Mouse (Mus musculus) neural tube, embryonic 11.5 days (tissue): ENCODE results near the gene Tbc1d9b. TPM values are rescaled to one million over a fixed set of nuclear protein-coding genes. Genes with fewer than 3 reads are reported as not detected.

Experiments
- ATAC-seq: fragments of 200-750 bp; cut with Nextera tagmentation; 2 replicates; pipeline ENCODE4 v1.8.0; 2017; ENCODE audit warnings: moderate number of reproducible peaks, mild to moderate bottlenecking, moderate TSS enrichment, moderate library complexity; ENCODE audit not compliant: insufficient read depth, low FRiP score, low TSS enrichment
- DNase-seq: peaks from one replicate; pipeline ENCODE4 v3.0.0-alpha.2; 2015; ENCODE audit warnings: low spot score
- H3K27ac ChIP-seq: fragments of 300-500 bp; sonication (generic); 2 replicates; pipeline ENCODE4 v1.5.1; 2014; ENCODE audit warnings: low read depth, mild to moderate bottlenecking, low read length
- H3K27me3 ChIP-seq: fragments of 300-500 bp; sonication (generic); 2 replicates; pipeline ENCODE4 v1.6.1; 2014; ENCODE audit warnings: mild to moderate bottlenecking, low read length, mixed read lengths; ENCODE audit not compliant: control insufficient read depth, insufficient read depth
- H3K36me3 ChIP-seq: fragments of 300-500 bp; sonication (generic); 2 replicates; pipeline ENCODE4 v1.6.1; 2014; ENCODE audit warnings: mild to moderate bottlenecking, low read length, moderate library complexity, mixed read lengths; ENCODE audit not compliant: control insufficient read depth, insufficient read depth
- H3K4me1 ChIP-seq: fragments of 300-500 bp; sonication (generic); 2 replicates; pipeline ENCODE4 v1.6.1; 2014; ENCODE audit warnings: low read length, mixed read lengths; ENCODE audit not compliant: control insufficient read depth, insufficient read depth
- H3K4me2 ChIP-seq: fragments of 300-500 bp; sonication (generic); 2 replicates; pipeline ENCODE4 v1.6.1; 2014; ENCODE audit warnings: low read depth, mild to moderate bottlenecking, moderate library complexity
- H3K4me3 ChIP-seq: fragments of 300-500 bp; sonication (generic); 2 replicates; pipeline ENCODE4 v1.5.1; 2014; ENCODE audit warnings: low read depth, low read length
- H3K9ac ChIP-seq: fragments of 300-500 bp; sonication (generic); 2 replicates; pipeline ENCODE4 v1.6.1; 2014; ENCODE audit warnings: mild to moderate bottlenecking, low read length
- H3K9me3 ChIP-seq: fragments of 300-500 bp; sonication (generic); 2 replicates; pipeline ENCODE4 v1.6.1; 2016; ENCODE audit warnings: low read length; ENCODE audit not compliant: control insufficient read depth
- WGBS: fragments of 180-500 bp; shearing (Covaris S2); extraction: QIAGEN DNeasy Blood & Tissue Kit; methylation state at CpG from one replicate; pipeline ENCODE4 v1.1.7; 2014; 5-methylcytosine and 5-hydroxymethylcytosine counted together
- polyA plus RNA-seq: library from polyadenylated mRNA; unstranded; fragments of >200 nt; fragmentation: Nextera tagmentation; extraction: Ambion mirVana; gene quantifications from 2 replicates; pipeline ENCODE4 v1.2.1, GENCODE M21; 2014

The Tbc1d9b gene
- polyA plus RNA-seq, 1 experiment from 2014 or later = 34.7 TPM

DNA sequence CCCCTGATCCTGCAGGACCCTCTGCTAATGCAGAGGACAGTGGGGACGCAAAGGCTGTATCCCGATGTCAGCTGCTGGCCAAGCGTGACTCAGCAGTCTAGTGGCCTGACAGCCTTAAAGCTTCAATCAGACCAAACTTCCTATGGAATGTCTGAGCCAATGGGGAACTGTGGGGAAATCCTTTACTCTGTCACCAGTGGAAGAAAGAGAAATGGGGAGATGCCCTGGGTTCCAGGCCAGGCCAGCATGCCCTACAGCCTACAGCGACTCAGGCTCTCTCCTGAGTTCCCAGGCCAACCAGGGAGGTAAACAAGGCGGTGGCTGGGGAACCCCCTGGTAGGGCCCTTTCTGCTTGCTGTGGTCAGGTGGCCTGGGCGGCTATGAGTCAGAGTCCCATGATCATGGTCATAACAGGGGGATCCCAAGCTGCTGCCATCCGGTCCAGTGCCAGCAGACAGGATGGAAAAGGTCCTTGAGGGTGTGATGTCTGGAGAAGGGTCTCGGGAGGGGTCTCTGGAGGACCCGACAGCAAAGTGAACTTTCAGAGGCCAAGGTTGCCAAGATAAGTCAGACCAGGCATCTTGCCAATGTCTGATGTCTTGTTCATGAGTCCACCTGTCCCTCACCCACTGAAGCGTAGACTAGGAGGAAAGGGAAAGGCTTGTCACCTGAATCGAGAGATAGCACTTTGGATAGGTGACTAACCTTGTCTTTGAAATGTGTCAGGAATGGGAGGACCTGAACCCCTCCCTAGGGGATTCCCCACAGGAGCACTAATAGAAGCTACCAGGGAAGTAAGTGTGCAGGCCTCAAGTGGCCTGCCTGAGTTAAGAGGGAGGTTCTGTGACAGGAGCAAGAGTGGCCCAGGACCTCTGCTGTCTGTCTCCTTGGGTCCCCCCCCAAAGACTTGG, 81.9 kb downstream of the Tbc1d9b start:
- no peak overlapping the region for H3K4me2 ChIP-seq
- H3K27ac ChIP-seq = no peak overlapping the region
- H3K36me3 ChIP-seq = 0 out of 2 replicates have a peak, but pooled peaks cover under 1% of the 10 kb centered on the region
- 72% methylated on average over 11 of the region's 11 CpGs for WGBS
- H3K4me3 ChIP-seq = no peak overlapping the region
- no peaks in the 10 kb centered on the region for H3K9me3 ChIP-seq
- no peak overlapping the region for H3K9ac ChIP-seq
- H3K27me3 ChIP-seq = no peaks in the 10 kb centered on the region
- H3K4me1 ChIP-seq = no peaks in the 10 kb centered on the region; the same call in 1 of the 2 replicates
- ATAC-seq (no peak), DNase-seq (no peak)

DNA sequence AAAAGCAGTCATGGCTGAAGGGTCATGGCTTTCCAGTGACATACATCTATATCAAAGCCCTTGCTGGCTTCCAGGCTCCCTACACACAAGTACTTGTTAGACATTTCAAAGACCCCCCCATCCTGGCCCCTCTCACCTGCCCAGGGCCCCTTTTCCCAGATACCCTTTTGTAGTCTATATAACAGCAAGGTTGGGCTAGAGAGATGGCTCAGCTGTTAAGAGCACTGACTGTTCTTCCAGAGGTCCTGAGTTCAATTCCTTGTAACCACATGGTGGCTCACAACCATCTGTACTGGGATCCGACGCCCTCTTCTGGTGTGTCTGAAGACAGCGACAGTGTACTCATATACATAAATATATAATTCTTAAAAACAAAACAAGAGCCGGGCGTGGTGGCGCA, 83.4 kb downstream of the Tbc1d9b start:
- no peaks in the 10 kb centered on the region for H3K27me3 ChIP-seq
- WGBS = 92% methylated on average over 6 of the region's 6 CpGs
- no peaks in the 10 kb centered on the region for H3K36me3 ChIP-seq
- H3K9ac ChIP-seq = no peak overlapping the region
- no peak overlapping the region for H3K4me2 ChIP-seq
- H3K27ac ChIP-seq = no peak overlapping the region
- no peaks in the 10 kb centered on the region; the same call in 1 of the 2 replicates for H3K4me1 ChIP-seq
- DNase-seq = no peak
- ATAC-seq = no peak
- no peaks in the 10 kb centered on the region for H3K9me3 ChIP-seq
- no peak overlapping the region for H3K4me3 ChIP-seq

DNA sequence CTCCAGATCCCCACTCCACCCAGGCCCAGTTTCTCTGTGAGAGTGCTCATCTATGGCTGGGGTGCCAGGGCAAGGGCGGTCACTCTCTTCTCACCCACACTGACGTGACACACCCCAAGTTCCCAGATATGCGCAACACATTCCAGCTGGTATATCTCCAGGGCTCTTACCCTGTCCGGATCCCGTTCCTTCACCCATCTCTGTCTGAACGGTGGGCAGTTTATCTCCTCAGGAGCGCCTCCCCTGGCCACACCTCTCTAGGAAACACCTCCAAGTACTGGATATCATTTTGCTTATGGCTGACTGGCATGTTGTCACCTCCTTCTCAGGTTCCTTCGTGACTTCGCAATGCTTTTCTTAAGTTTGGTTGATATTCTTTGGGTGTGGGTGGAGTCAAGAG, 84.4 kb downstream of the Tbc1d9b start:
- H3K9me3 ChIP-seq = no peaks in the 10 kb centered on the region
- H3K36me3 ChIP-seq = no peaks in the 10 kb centered on the region
- DNase-seq (no peak), ATAC-seq (no peak)
- H3K4me1 ChIP-seq = no peaks in the 10 kb centered on the region; the same call in 1 of the 2 replicates
- whole genome bisulfite sequencing = 24% methylated on average over 9 of the region's 9 CpGs
- H3K4me2 ChIP-seq = no peak overlapping the region
- H3K27ac ChIP-seq = no peak overlapping the region
- H3K4me3 ChIP-seq = no peak overlapping the region
- H3K9ac ChIP-seq = no peak overlapping the region
- H3K27me3 ChIP-seq = no peaks in the 10 kb centered on the region

DNA sequence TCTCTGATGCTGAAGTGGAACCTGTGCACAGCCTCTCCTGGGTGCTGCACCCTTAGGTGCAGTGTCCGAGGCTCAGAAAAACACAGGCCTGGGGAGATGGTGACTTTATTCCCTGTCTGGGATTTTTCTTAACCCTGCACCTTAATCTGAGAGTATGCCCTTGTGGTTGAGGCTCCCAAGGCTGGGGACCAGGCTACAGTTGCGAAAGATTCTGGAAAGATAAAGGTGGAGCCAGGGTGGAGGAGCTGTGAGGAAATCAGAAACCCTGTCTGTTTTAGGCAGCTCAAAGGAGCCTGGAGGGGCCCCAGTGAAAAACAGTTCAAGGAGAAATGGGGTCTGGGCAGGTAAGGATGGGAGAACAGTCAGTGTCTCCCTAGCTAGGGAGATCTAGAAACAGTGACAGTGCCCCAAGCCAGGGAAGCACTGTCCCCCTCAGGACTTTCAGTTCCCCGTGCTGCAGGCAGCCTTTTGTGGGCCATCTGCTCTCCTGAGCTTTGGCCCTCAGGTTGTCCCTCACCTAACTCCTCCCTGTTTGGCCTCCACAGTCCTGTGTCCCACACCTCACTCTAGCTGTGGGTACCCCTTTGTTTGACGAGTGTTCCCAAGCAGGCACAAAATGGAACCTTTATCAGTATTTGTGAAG, 85.6 kb downstream of the Tbc1d9b start:
- ATAC-seq (no peak), DNase-seq (no peak)
- no peaks in the 10 kb centered on the region for H3K4me1 ChIP-seq
- 62% methylated on average over 4 of the region's 4 CpGs for WGBS
- no peak overlapping the region for H3K9ac ChIP-seq
- no peak overlapping the region for H3K4me2 ChIP-seq
- no peak overlapping the region for H3K4me3 ChIP-seq
- H3K27me3 ChIP-seq = no peaks in the 10 kb centered on the region
- no peaks in the 10 kb centered on the region for H3K9me3 ChIP-seq
- H3K27ac ChIP-seq = no peak overlapping the region
- H3K36me3 ChIP-seq = no peaks in the 10 kb centered on the region

DNA sequence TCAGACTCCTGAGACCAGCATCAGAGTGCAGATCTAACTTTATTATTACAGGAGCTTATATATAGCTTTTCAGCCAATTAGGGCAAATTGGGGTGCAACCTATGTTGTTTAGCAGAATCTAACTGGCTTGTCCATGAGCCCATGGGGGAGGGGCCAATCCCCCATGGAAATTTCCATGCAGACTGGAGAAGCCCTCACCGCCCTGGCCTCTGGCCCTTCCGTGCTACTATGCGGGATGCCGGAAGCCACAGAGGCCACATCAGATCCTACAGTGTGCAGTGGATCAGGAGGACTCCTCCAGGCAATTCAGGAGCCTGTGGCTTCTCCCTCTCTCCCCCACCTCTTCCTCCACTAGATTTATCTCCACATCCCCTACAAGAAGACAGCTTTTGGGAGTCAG, 86.6 kb downstream of the Tbc1d9b start:
- 68% methylated on average over 4 of the region's 4 CpGs for WGBS
- Histone ChIP-seq H3K9ac (no peak overlapping the region), H3K4me2 (no peak overlapping the region), H3K27me3 (no peaks in the 10 kb centered on the region), H3K36me3 (no peaks in the 10 kb centered on the region), H3K27ac (no peak overlapping the region), H3K4me3 (no peak overlapping the region), H3K4me1 (no peaks in the 10 kb centered on the region), H3K9me3 (no peaks in the 10 kb centered on the region)
- no peak for ATAC-seq
- DNase-seq = no peak

DNA sequence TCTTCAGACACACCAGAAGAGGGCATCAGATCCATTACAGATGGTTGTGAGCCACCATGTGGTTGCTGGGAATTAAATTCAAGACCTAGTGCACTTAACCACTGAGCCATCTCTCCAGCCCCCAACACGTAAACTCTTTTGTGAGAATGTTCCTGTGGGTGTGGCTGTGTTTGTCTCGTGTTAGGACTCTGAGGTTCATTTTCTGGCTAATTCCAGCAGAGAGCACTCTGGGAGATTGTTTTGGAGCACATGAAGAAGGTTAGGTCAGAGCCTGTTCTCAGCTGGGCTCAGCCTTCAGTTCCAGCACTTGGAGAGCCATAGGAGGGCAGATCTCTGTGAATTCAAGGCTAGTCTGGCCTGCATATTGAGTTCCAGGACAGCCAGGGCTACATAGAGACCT, 88.6 kb downstream of the Tbc1d9b start:
- Histone ChIP-seq H3K4me3 (no peak overlapping the region), H3K27ac (no peak overlapping the region), H3K9ac (no peak overlapping the region), H3K4me1 (peaks cover 3% of the 10 kb centered on the region; the same call in 1 of the 2 replicates), H3K4me2 (no peak overlapping the region), H3K27me3 (no peaks in the 10 kb centered on the region), H3K9me3 (no peaks in the 10 kb centered on the region), H3K36me3 (no peaks in the 10 kb centered on the region)
- no peak for ATAC-seq
- WGBS = 46% methylated on average over 2 of the region's 2 CpGs
- no peak for DNase-seq

Other genes with a start within 250 kb of the Tbc1d9b start
- 8.5 and 10.9 TPM in 2 replicates for gene Rasgef1c, start 229.6 kb upstream of the Tbc1d9b start, polyA plus RNA-seq
- 79.0 and 80.0 TPM in 2 replicates for gene Rnf130, start 106.0 kb upstream of the Tbc1d9b start, polyA plus RNA-seq
- gene Mrnip, start 43.0 kb downstream of the Tbc1d9b start, polyA plus RNA-seq = 23.7 and 24.9 TPM in 2 replicates
- gene Sqstm1, start 79.4 kb downstream of the Tbc1d9b start, polyA plus RNA-seq = 185 and 210 TPM in 2 replicates
- gene Mgat4b, start 79.5 kb downstream of the Tbc1d9b start, polyA plus RNA-seq = 23.2 and 25.1 TPM in 2 replicates
- gene Ltc4s, start 107.2 kb downstream of the Tbc1d9b start, polyA plus RNA-seq = 0.64 and 1.2 TPM in 2 replicates
- gene Maml1, start 160.9 kb downstream of the Tbc1d9b start, polyA plus RNA-seq = 10.7 and 11.1 TPM in 2 replicates
- gene Canx, start 194.3 kb downstream of the Tbc1d9b start, polyA plus RNA-seq = 240 and 252 TPM in 2 replicates
- not detected in 2 replicates for gene Cby3, start 223.1 kb downstream of the Tbc1d9b start, polyA plus RNA-seq
- 840 and 876 TPM in 2 replicates for gene Hnrnph1, start 245.6 kb downstream of the Tbc1d9b start, polyA plus RNA-seq